Mouse (Mus musculus) activated CD4-positive, CD25-positive, alpha-beta regulatory T cell, adult 4 months (primary cell): Measurements from ENCODE around the gene Cd300lb. TPM values are rescaled to one million over a fixed set of nuclear protein-coding genes. Genes with fewer than 3 reads are reported as not detected.
"Not testable (repeated sequence)": the region's sequence is repeated elsewhere in the genome, so short reads cannot be mapped to it uniquely, and the experiment has no call there.

Experiments
- ATAC-seq: one replicate; pipeline ENCODE4 v1.8.0; 2017
- polyA plus RNA-seq, 2 experiments: library from polyadenylated mRNA; unstranded; fragments of 100-300 nt; shearing (Covaris generic); gene quantifications; one replicate each; pipeline ENCODE4 v1.2.1; 2017

The Cd300lb gene
- polyA plus RNA-seq: under 1 TPM in 1 of 2 experiments, not detected in 1; 0.32 TPM

- ATAC-seq: no peak
Measured at GRCm38 (mm10) chr11:114934144-114934543, at the start of gene Cd300lb. Gene Cd300lb, minus strand, starts transcription at chr11:114934386.

- no peak for ATAC-seq
Measured at GRCm38 (mm10) chr11:114981866-114982265, 47.7 kb upstream of the Cd300lb start.

- no peak for ATAC-seq
Measured at GRCm38 (mm10) chr11:114972726-114973125, 38.5 kb upstream of the Cd300lb start.

GRCm38 (mm10) chr11:114968752-114969207 lies 34.6 kb upstream of the Cd300lb start, which contains the start of gene Cd300c:
Gene Cd300c, minus strand, starts transcription at chr11:114969157.
- ATAC-seq: no peak

- ATAC-seq: no peak
Measured at GRCm38 (mm10) chr11:114965182-114965828, 31.1 kb upstream of the Cd300lb start.

- ATAC-seq: no peak
Measured at GRCm38 (mm10) chr11:114960369-114960768, 26.2 kb upstream of the Cd300lb start.

- ATAC-seq: no peak
Measured at GRCm38 (mm10) chr11:114933591-114933990, 595 bp downstream of the Cd300lb start.

GRCm38 (mm10) chr11:114931041-114931440 lies 3.1 kb downstream of the Cd300lb start:
- no peak for ATAC-seq

GRCm38 (mm10) chr11:114929581-114929980 lies 4.6 kb downstream of the Cd300lb start:
- no peak for ATAC-seq

GRCm38 (mm10) chr11:114923961-114924360 lies 10.2 kb downstream of the Cd300lb start:
- ATAC-seq: no peak

GRCm38 (mm10) chr11:114922439-114922838 lies 11.7 kb downstream of the Cd300lb start:
- ATAC-seq: no peak

- no peak for ATAC-seq
Measured at GRCm38 (mm10) chr11:114917120-114917519, 17.1 kb downstream of the Cd300lb start.

GRCm38 (mm10) chr11:114914978-114915377 lies 19.2 kb downstream of the Cd300lb start:
- no peak for ATAC-seq

- no peak for ATAC-seq
Measured at GRCm38 (mm10) chr11:114912847-114913246, 21.3 kb downstream of the Cd300lb start.

GRCm38 (mm10) chr11:114909538-114909937 lies 24.6 kb downstream of the Cd300lb start:
- ATAC-seq: not testable (repeated sequence)

GRCm38 (mm10) chr11:114908086-114908485 lies 26.1 kb downstream of the Cd300lb start:
- ATAC-seq: no peak

- ATAC-seq: no peak
Measured at GRCm38 (mm10) chr11:114907567-114907966, 26.6 kb downstream of the Cd300lb start.

- ATAC-seq: no peak
Measured at GRCm38 (mm10) chr11:114903224-114903623, 31.0 kb downstream of the Cd300lb start.

GRCm38 (mm10) chr11:114898026-114898425 lies 36.2 kb downstream of the Cd300lb start:
- ATAC-seq: no peak

GRCm38 (mm10) chr11:114896085-114896484 lies 38.1 kb downstream of the Cd300lb start:
- no peak for ATAC-seq

- no peak for ATAC-seq
Measured at GRCm38 (mm10) chr11:114890542-114890941, 43.6 kb downstream of the Cd300lb start.

- ATAC-seq: no peak
Measured at GRCm38 (mm10) chr11:114889991-114890518, 44.1 kb downstream of the Cd300lb start, which contains the start of gene Cd300a. Gene Cd300a, plus strand, starts transcription at chr11:114890041.

GRCm38 (mm10) chr11:114884380-114885100 lies 49.6 kb downstream of the Cd300lb start:
- ATAC-seq: no peak
